Mouse (Mus musculus) heart, adult 2 months (tissue): Measurements from ENCODE around the gene Tmem161a.

Source experiments
- CTCF ChIP-seq: fragments of 200-600 bp; IDR thresholded peaks from 2 replicates; pipeline ENCODE4 v1.8.1; 2022; ENCODE audit warnings: antibody characterized with exemption, mild to moderate bottlenecking, moderate library complexity
- EP300 ChIP-seq: fragments of 200-500 bp; IDR thresholded peaks from 2 replicates; pipeline ENCODE4 v1.6.1; 2011; ENCODE audit warnings: low read depth, low read length, control low read depth; ENCODE audit not compliant: insufficient read depth
- POLR2A ChIP-seq: fragments of 200-500 bp; IDR thresholded peaks from 2 replicates; pipeline ENCODE4 v1.6.1; 2011; ENCODE audit warnings: mild to moderate bottlenecking, low read depth, low read length, control low read depth; ENCODE audit not compliant: insufficient read depth

GRCm38 (mm10) chr8:70194191-70194590 is 22.0 kb downstream of the Tmem161a start:
- TF ChIP-seq POLR2A (no peak), CTCF (no peak), EP300 (no peak)
